Mouse (Mus musculus) stomach, embryonic 16.5 days (tissue): ENCODE data around the gene Gtf2ird1. TPM values are rescaled to one million over a fixed set of nuclear protein-coding genes. Genes with fewer than 3 reads are reported as not detected.

ENCODE experiments used
- ATAC-seq: fragments of 200-750 bp; cut with Nextera tagmentation; 2 replicates; pipeline ENCODE4 v1.8.0; 2017; ENCODE audit warnings: moderate number of reproducible peaks, moderate TSS enrichment; ENCODE audit not compliant: insufficient read depth, low FRiP score
- H3K27ac ChIP-seq: fragments of 300-500 bp; sonication (generic); 2 replicates; pipeline ENCODE4 v1.5.1; 2014; ENCODE audit warnings: low read length
- H3K27me3 ChIP-seq: fragments of 300-500 bp; sonication (generic); 2 replicates; pipeline ENCODE4 v1.6.1; 2014; ENCODE audit warnings: low read length, control low read depth, mixed read lengths; ENCODE audit not compliant: control insufficient read depth, insufficient read depth
- H3K36me3 ChIP-seq: fragments of 300-500 bp; sonication (generic); 2 replicates; pipeline ENCODE4 v1.6.1; 2014; ENCODE audit warnings: low read length; ENCODE audit not compliant: control insufficient read depth, insufficient read depth
- H3K4me1 ChIP-seq: fragments of 300-500 bp; sonication (generic); 2 replicates; pipeline ENCODE4 v1.6.1; 2014; ENCODE audit warnings: low read length, control low read depth, mixed read lengths; ENCODE audit not compliant: control insufficient read depth, insufficient read depth
- H3K4me2 ChIP-seq: fragments of 300-500 bp; sonication (generic); 2 replicates; pipeline ENCODE4 v1.6.1; 2014; ENCODE audit warnings: low read depth, low read length, mixed read lengths
- H3K4me3 ChIP-seq: fragments of 300-500 bp; sonication (generic); replicated peaks from 2 replicates; pipeline ENCODE4 v1.5.1; 2014; ENCODE audit warnings: mild to moderate bottlenecking, low read length
- H3K9ac ChIP-seq: fragments of 300-500 bp; sonication (generic); 2 replicates; pipeline ENCODE4 v1.6.1; 2014; ENCODE audit warnings: low read length
- H3K9me3 ChIP-seq: fragments of 300-500 bp; sonication (generic); replicated peaks from 2 replicates; pipeline ENCODE4 v1.6.1; 2016; ENCODE audit warnings: low read length, control low read depth; ENCODE audit not compliant: control insufficient read depth
- WGBS: fragments of 180-500 bp; shearing (Covaris S2); extraction: QIAGEN DNeasy Blood & Tissue Kit; methylation state at CpG from one replicate; pipeline ENCODE4 v1.1.7; 2014; 5-methylcytosine and 5-hydroxymethylcytosine counted together
- polyA plus RNA-seq: library from polyadenylated mRNA; unstranded; fragments of >200 nt; fragmentation: Nextera tagmentation; extraction: Ambion mirVana; gene quantifications from 2 replicates; pipeline ENCODE4 v1.2.1, GENCODE M21; 2015

The Gtf2ird1 gene
- polyA plus RNA-seq, 1 experiment from 2014 or later = 75.0 TPM

GRCm38 (mm10) chr5:134435836-134436331, 20.6 kb downstream of the Gtf2ird1 start:
- Histone ChIP-seq H3K4me3 (no peak overlapping the region), H3K9ac (peak overlapping the region; percentile 11; the same call in 1 of the 2 replicates), H3K4me1 (peaks cover 41% of the 10 kb centered on the region), H3K27me3 (no peaks in the 10 kb centered on the region), H3K4me2 (no peak overlapping the region), H3K27ac (peak overlapping the region; percentile 57; the same call in 1 of the 2 replicates), H3K36me3 (no peaks in the 10 kb centered on the region), H3K9me3 (no peaks in the 10 kb centered on the region)
- ATAC-seq = peak; percentile 41; the same call in 1 of the 2 replicates
- 42% methylated on average over 12 of the region's 12 CpGs for WGBS

- Histone ChIP-seq H3K4me2 (no peak overlapping the region), H3K4me1 (peaks cover 32% of the 10 kb centered on the region), H3K36me3 (no peaks in the 10 kb centered on the region), H3K9me3 (no peaks in the 10 kb centered on the region), H3K27me3 (no peaks in the 10 kb centered on the region), H3K4me3 (no peak overlapping the region), H3K27ac (no peak overlapping the region; the same call in 1 of the 2 replicates), H3K9ac (no peak overlapping the region)
- no peak for ATAC-seq
- 44% methylated on average over 10 of the region's 10 CpGs for WGBS
Observed at GRCm38 (mm10) chr5:134433137-134433536, 23.4 kb downstream of the Gtf2ird1 start.

DNA sequence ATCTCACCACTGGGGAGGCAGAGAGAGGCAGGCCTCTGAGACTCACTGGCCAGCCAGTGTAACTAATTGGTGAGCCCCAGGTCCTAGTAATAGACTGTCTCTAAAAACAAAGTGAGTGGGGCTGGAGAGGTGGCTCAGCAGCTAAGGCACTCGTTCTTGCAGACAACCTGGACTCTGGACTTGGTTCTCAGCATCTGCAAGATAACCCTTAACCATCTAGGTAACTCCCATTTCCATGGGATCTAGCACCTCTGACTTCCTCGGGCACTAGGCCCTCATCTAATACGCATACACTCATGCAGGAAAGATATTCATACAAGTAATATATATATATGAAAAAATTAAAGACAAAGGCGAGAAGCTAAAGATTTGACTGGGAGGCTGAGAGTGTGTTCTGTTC, 26.4 kb downstream of the Gtf2ird1 start:
- Histone ChIP-seq H3K4me1 (peaks cover 12% of the 10 kb centered on the region; the same call in 1 of the 2 replicates), H3K4me2 (no peak overlapping the region), H3K4me3 (no peak overlapping the region), H3K27me3 (no peaks in the 10 kb centered on the region), H3K27ac (no peak overlapping the region), H3K36me3 (no peaks in the 10 kb centered on the region), H3K9me3 (no peaks in the 10 kb centered on the region), H3K9ac (no peak overlapping the region)
- no peak for ATAC-seq
- 74% methylated on average over 4 of the region's 4 CpGs for WGBS

DNA sequence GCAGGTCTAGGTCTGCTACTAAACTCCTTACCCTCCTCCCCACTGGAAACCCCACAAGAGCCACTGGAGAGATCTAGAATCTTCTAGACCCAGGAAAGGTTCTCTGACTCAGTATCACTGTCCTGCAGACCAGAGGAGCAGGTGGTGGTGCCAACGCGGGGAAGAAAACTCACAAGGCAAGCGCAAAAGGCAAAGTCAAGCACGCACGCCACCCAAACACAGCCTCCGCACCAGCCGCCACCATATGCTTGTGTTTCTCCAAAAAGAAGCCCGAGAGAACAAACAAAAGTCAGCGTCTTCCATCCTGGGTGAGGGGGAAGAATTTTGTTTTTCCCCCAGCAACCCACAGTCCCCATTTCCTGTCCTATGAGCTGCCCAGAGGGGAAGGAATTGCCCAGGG, 28.9 kb downstream of the Gtf2ird1 start:
- 77% methylated on average over 9 of the region's 9 CpGs for WGBS
- Histone ChIP-seq H3K27me3 (no peaks in the 10 kb centered on the region), H3K9me3 (no peaks in the 10 kb centered on the region), H3K27ac (no peak overlapping the region), H3K9ac (no peak overlapping the region), H3K4me1 (0 out of 2 replicates have a peak, but pooled peaks cover 4% of the 10 kb centered on the region), H3K36me3 (no peaks in the 10 kb centered on the region), H3K4me3 (no peak overlapping the region), H3K4me2 (no peak overlapping the region)
- ATAC-seq = no peak

DNA sequence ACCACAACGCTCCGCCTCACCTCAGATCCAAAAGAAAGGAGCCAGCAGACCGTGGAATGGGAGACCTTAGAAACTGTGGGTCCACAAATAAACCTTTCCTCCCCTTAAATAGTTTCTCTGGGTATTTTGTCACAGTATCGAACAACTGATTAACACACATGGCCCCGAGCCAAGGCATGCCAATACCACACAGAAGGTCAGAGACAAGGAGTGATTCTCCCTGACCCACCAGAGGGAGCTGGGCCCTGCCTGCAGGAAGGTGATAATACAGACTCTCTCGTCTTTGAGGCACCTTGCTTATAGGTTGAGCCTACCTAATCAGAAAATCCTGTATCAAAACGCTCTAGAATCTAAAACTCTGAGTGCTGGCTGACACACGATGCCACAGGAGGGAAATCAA, 30.9 kb downstream of the Gtf2ird1 start:
- no peaks in the 10 kb centered on the region for H3K36me3 ChIP-seq
- no peak overlapping the region for H3K4me3 ChIP-seq

DNA sequence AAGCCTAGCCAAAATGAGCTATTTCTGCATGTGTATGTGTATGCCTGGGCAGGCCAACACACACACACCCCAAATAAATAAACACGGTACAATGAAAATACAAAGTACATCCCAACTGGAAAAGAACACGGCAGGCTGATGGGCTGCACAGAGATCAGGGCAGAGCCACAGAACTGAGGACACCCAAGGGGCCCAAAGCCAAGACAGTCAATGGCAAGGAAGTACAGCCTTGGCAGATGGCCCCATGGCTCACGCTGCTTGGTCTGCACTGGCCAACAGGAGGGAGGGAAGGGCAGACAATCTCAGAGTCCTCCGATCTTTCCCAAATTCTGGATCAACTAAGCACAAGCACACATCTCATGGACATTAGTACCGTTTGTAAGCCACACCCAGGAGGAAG, 32.6 kb downstream of the Gtf2ird1 start:
- no peak for ATAC-seq
- no peak overlapping the region for H3K27ac ChIP-seq
- H3K27me3 ChIP-seq = no peaks in the 10 kb centered on the region
- H3K4me3 ChIP-seq = no peak overlapping the region
- WGBS = 84% methylated on average over 5 of the region's 5 CpGs
- no peaks in the 10 kb centered on the region for H3K36me3 ChIP-seq
- H3K4me2 ChIP-seq = no peak overlapping the region
- no peak overlapping the region for H3K9ac ChIP-seq
- H3K9me3 ChIP-seq = no peaks in the 10 kb centered on the region
- H3K4me1 ChIP-seq = peaks cover 10% of the 10 kb centered on the region; the same call in 1 of the 2 replicates

More for the DNA sequence above, 30.9 kb downstream of the Gtf2ird1 start:
- Histone ChIP-seq H3K4me1 (0 out of 2 replicates have a peak, but pooled peaks cover under 1% of the 10 kb centered on the region), H3K4me2 (no peak overlapping the region), H3K9me3 (no peaks in the 10 kb centered on the region), H3K27me3 (no peaks in the 10 kb centered on the region), H3K9ac (no peak overlapping the region), H3K27ac (no peak overlapping the region)
- ATAC-seq = no peak
- 90% methylated on average over 8 of the region's 8 CpGs for WGBS

GRCm38 (mm10) chr5:134423372-134423771, 33.1 kb downstream of the Gtf2ird1 start:
- no peak overlapping the region for H3K27ac ChIP-seq
- 95% methylated on average over 6 of the region's 6 CpGs for WGBS
- ATAC-seq = no peak

GRCm38 (mm10) chr5:134422265-134422925, 34.1 kb downstream of the Gtf2ird1 start:
- ATAC-seq = no peak
- H3K36me3 ChIP-seq = peaks cover under 1% of the 10 kb centered on the region; the same call in 1 of the 2 replicates
- WGBS = 84% methylated on average over 12 of the region's 12 CpGs

More at GRCm38 (mm10) chr5:134423372-134423771, 33.1 kb downstream of the Gtf2ird1 start:
- H3K9me3 ChIP-seq = no peaks in the 10 kb centered on the region
- H3K27me3 ChIP-seq = no peaks in the 10 kb centered on the region
- H3K4me3 ChIP-seq = no peak overlapping the region
- peaks cover 10% of the 10 kb centered on the region for H3K4me1 ChIP-seq
- no peak overlapping the region for H3K9ac ChIP-seq
- no peaks in the 10 kb centered on the region for H3K36me3 ChIP-seq
- no peak overlapping the region for H3K4me2 ChIP-seq

GRCm38 (mm10) chr5:134421061-134421460, 35.5 kb downstream of the Gtf2ird1 start:
- Histone ChIP-seq H3K4me3 (no peak overlapping the region), H3K9ac (no peak overlapping the region), H3K9me3 (peaks cover 6% of the 10 kb centered on the region; the same call in 1 of the 2 replicates), H3K4me2 (no peak overlapping the region), H3K27ac (peak overlapping the region; percentile 25; the same call in 1 of the 2 replicates), H3K36me3 (peaks cover 9% of the 10 kb centered on the region; the same call in 1 of the 2 replicates), H3K4me1 (peaks cover 10% of the 10 kb centered on the region), H3K27me3 (no peaks in the 10 kb centered on the region)
- ATAC-seq = no peak
- 64% methylated on average over 9 of the region's 9 CpGs for WGBS

More at GRCm38 (mm10) chr5:134422265-134422925, 34.1 kb downstream of the Gtf2ird1 start:
- Histone ChIP-seq H3K4me3 (no peak overlapping the region), H3K27ac (no peak overlapping the region), H3K4me1 (peaks cover 10% of the 10 kb centered on the region), H3K4me2 (no peak overlapping the region), H3K9me3 (peaks cover 4% of the 10 kb centered on the region; the same call in 1 of the 2 replicates), H3K9ac (no peak overlapping the region), H3K27me3 (no peaks in the 10 kb centered on the region)
